Mouse (Mus musculus): ENCODE measurements around the gene Tfap2c. TPM values are rescaled to one million over a fixed set of nuclear protein-coding genes. Genes with fewer than 3 reads are reported as not detected.

Gene Tfap2c
- polyA plus RNA-seq, 1 experiment from 2014 or later = 2.9 TPM

DNA sequence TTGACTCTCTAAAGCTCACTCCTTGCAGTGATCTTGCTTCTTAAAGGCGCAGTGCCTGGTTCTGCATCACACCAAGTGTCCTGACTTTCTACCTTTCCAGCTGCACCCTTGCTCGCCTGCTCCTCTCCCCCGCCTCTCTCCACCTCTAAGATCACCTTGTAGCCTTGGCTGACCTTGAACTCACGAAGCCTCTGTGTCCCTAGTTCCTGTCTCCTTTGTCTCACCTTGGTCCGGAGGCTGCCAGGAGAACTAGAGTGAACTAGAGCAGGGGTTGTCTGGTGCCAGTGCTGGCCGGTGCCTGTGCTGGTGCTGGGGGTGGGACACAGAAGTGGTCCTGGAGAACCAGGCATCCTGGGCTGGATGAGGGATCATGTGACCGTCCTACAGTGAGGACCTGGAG, 44.9 kb downstream of the Tfap2c start:
- Histone ChIP-seq H3K36me3 (no peaks in the 10 kb centered on the region), H3K4me2 (replicated peaks) (no peak overlapping the region), H3K9ac (replicated peaks) (no peak overlapping the region), H3K27me3 (peaks cover 14% of the 10 kb centered on the region), H3K4me3 (no peak overlapping the region), H3K9me3 (no peaks in the 10 kb centered on the region), H3K4me1 (peaks cover 2% of the 10 kb centered on the region; the same call in 1 of the 2 replicates), H3K27ac (replicated peaks) (no peak overlapping the region)
- 87% methylated on average over 7 of the region's 7 CpGs for WGBS
- ATAC-seq (ENCODE audit: low FRiP score, low read depth) = no peak

DNA sequence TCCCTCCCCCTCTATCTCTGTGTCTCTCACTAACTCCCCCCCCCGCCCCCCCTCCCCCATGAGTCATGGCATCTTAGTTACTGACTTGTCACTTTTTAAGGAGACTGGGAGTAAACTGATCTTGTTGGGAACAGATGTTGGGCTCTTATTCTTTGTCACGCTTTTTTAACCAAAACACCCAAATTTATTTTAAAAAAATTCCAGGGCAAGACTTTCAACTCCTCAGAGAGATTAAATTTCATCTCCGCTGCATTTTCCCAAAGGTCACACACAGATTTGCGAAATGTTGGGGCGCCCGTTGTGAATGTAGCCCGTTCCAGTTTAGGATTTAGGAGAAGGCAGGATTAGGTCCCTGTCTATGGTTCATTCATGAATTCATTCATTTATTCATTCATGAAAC, 47.7 kb downstream of the Tfap2c start:
- ATAC-seq (ENCODE audit: low FRiP score, low read depth) = no peak
- Histone ChIP-seq H3K4me3 (no peak overlapping the region), H3K9ac (replicated peaks) (no peak overlapping the region), H3K9me3 (no peaks in the 10 kb centered on the region), H3K4me1 (peaks cover 2% of the 10 kb centered on the region; the same call in 1 of the 2 replicates), H3K4me2 (replicated peaks) (no peak overlapping the region), H3K27ac (replicated peaks) (no peak overlapping the region), H3K36me3 (no peaks in the 10 kb centered on the region), H3K27me3 (peaks cover 10% of the 10 kb centered on the region)
- WGBS = 57% methylated on average over 7 of the region's 7 CpGs

DNA sequence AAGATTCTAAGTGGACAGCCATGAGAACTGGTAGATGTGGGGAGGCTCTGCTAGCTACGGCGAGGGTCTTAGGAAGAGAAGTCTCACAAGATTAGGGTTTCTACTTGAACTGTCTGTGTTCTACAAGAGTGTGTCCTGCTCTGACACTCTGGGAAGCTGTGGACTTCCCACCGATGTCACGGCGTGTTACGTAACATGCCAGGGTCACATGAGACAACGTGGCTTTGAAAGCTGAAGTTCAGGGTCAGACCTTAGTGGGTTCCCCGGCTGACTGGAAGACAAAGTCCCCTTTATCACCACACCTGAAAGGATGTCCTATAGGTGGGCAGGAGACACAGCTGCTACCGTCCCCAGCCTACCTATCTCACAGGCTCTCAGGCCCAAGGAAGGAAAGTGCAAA, 48.5 kb downstream of the Tfap2c start:
- Histone ChIP-seq H3K36me3 (no peaks in the 10 kb centered on the region), H3K4me3 (no peak overlapping the region), H3K27ac (replicated peaks) (no peak overlapping the region), H3K4me1 (peaks cover 2% of the 10 kb centered on the region; the same call in 1 of the 2 replicates), H3K9ac (replicated peaks) (no peak overlapping the region), H3K4me2 (replicated peaks) (no peak overlapping the region), H3K27me3 (peaks cover 10% of the 10 kb centered on the region), H3K9me3 (no peaks in the 10 kb centered on the region)
- 85% methylated on average over 9 of the region's 9 CpGs for WGBS
- no peak for ATAC-seq (ENCODE audit: low FRiP score, low read depth)

DNA sequence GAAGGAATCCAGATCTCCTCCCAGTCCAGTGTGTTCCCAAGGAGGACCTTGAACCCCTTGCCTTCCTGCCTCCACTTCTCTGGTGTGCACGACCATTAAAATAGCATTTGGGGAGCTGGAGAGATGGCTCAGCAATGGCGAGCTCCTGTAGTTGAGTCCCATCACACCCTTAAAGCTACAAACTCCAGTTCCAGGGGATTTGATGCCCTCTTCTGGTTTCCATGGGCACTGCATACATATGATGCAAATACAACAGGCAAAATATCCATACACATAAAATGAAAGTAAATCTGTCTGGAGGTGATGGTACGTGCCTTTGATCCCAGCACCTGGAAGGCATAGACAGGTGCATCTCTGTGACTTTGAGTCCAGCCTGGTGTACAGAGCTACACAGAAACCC, 55.2 kb downstream of the Tfap2c start:
- 96% methylated on average over 3 of the region's 3 CpGs for WGBS
- no peak overlapping the region for H3K9ac ChIP-seq (replicated peaks)

DNA sequence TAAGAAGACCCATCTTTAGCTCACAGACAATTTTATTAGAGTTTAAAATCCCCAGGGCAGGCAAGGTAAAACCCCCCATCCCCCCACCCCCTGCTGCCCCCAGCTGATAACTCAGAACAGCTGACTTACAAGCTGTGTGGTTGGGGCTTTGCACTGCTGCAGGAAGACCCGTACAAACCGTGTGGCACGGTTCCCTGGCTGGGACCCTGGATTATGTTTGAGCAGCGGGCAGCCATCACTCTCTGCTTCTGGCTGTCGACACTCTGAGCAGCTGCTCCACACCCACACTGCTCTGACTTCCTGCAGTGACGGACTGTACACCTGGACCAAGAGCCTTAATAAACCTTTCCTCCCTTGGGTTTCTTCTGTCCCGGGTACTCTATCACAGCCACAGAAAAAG, 56.2 kb downstream of the Tfap2c start:
- H3K9ac ChIP-seq (replicated peaks) = no peak overlapping the region
- WGBS = 57% methylated on average over 7 of the region's 7 CpGs
- H3K27me3 ChIP-seq = no peaks in the 10 kb centered on the region
- H3K4me2 ChIP-seq (replicated peaks) = no peak overlapping the region
- 0 out of 2 replicates have a peak, but pooled peaks cover 5% of the 10 kb centered on the region for H3K4me1 ChIP-seq
- H3K4me3 ChIP-seq = no peak overlapping the region
- ATAC-seq (ENCODE audit: low FRiP score, low read depth) = peak; percentile 27; the same call in 1 of the 2 replicates
- no peaks in the 10 kb centered on the region for H3K9me3 ChIP-seq
- no peaks in the 10 kb centered on the region for H3K36me3 ChIP-seq
- H3K27ac ChIP-seq (replicated peaks) = no peak overlapping the region

More for the DNA sequence above, 55.2 kb downstream of the Tfap2c start:
- Histone ChIP-seq H3K4me2 (replicated peaks) (no peak overlapping the region), H3K27me3 (no peaks in the 10 kb centered on the region), H3K36me3 (no peaks in the 10 kb centered on the region), H3K4me1 (0 out of 2 replicates have a peak, but pooled peaks cover 5% of the 10 kb centered on the region), H3K4me3 (no peak overlapping the region), H3K27ac (replicated peaks) (no peak overlapping the region), H3K9me3 (no peaks in the 10 kb centered on the region)
- ATAC-seq (ENCODE audit: low FRiP score, low read depth) = no peak

DNA sequence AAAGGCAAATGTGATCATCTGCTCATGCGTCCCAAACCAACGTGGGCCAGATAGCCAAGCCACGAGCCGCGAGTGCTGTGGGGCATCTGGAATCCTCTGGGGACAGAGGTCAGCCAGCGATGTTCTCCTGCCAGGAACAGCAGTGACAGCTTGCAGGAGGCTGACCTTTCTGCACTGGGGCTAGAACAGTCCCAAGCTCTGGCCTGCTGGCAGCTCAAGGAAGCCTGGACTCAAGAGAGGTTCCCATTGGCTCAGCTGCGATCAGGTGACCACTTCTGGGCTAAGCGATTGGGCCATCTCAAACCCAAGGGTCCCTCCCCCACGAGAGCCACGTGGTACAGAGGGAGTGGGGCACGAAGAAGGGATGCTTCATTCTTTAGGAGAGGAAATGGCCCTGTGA, 58.3 kb downstream of the Tfap2c start:
- Histone ChIP-seq H3K9ac (replicated peaks) (no peak overlapping the region), H3K4me2 (replicated peaks) (no peak overlapping the region), H3K27me3 (peaks cover 6% of the 10 kb centered on the region), H3K9me3 (no peaks in the 10 kb centered on the region), H3K4me1 (0 out of 2 replicates have a peak, but pooled peaks cover 5% of the 10 kb centered on the region), H3K36me3 (no peaks in the 10 kb centered on the region), H3K27ac (replicated peaks) (no peak overlapping the region), H3K4me3 (no peak overlapping the region)
- ATAC-seq (ENCODE audit: low FRiP score, low read depth) = no peak
- WGBS = 80% methylated on average over 11 of the region's 11 CpGs

Other genes starting within 250 kb of the Tfap2c start
- gene Fam210b, start 204.0 kb upstream of the Tfap2c start, polyA plus RNA-seq (2016; fragmentation: Nextera tagmentation; extraction: Ambion mirVana) = 25.8 and 32.6 TPM in 2 replicates
- gene Aurka, start 179.1 kb upstream of the Tfap2c start, polyA plus RNA-seq (2016; fragmentation: Nextera tagmentation; extraction: Ambion mirVana) = 101 and 111 TPM in 2 replicates
- gene Cstf1, start 178.9 kb upstream of the Tfap2c start, polyA plus RNA-seq (2016; fragmentation: Nextera tagmentation; extraction: Ambion mirVana) = 38.8 and 45.0 TPM in 2 replicates
- 0.30 and 0.31 TPM in 2 replicates for gene Cass4, start 155.8 kb upstream of the Tfap2c start, polyA plus RNA-seq (2016; fragmentation: Nextera tagmentation; extraction: Ambion mirVana)
- 87.9 and 90.8 TPM in 2 replicates for gene Rtf2, start 109.0 kb upstream of the Tfap2c start, polyA plus RNA-seq (2016; fragmentation: Nextera tagmentation; extraction: Ambion mirVana)
- 2.4 and 2.6 TPM in 2 replicates for gene Gcnt7, start 91.0 kb upstream of the Tfap2c start, polyA plus RNA-seq (2016; fragmentation: Nextera tagmentation; extraction: Ambion mirVana)
- 0.45 and 0.47 TPM in 2 replicates for gene Fam209, start 77.1 kb upstream of the Tfap2c start, polyA plus RNA-seq (2016; fragmentation: Nextera tagmentation; extraction: Ambion mirVana)